Mouse (Mus musculus) bone marrow, adult 2 months (tissue): Measurements from ENCODE around the gene Panx2.

Experiments
- CTCF ChIP-seq: fragments of 200-500 bp; IDR thresholded peaks from 2 replicates; pipeline ENCODE4 v1.5.1; 2011; ENCODE audit warnings: low read length, control low read depth; ENCODE audit not compliant: control insufficient read depth, insufficient read depth
- POLR2A ChIP-seq: fragments of 200-500 bp; IDR thresholded peaks from 2 replicates; pipeline ENCODE4 v1.6.1; 2011; ENCODE audit warnings: low read depth, mild to moderate bottlenecking, control low read depth, low read length, borderline replicate concordance; ENCODE audit not compliant: control insufficient read depth

GRCm38 (mm10) chr15:89069336-89069840, 9.9 kb downstream of the Panx2 start:
- TF ChIP-seq CTCF (no peak), POLR2A (no peak)
